Mouse (Mus musculus): ENCODE data around the gene Pole3. TPM values are rescaled to one million over a fixed set of nuclear protein-coding genes. Genes with fewer than 3 reads are reported as not detected.

Pole3 gene
- total and polyA plus RNA-seq, 2 experiments = 9.3 to 11.7 TPM

DNA sequence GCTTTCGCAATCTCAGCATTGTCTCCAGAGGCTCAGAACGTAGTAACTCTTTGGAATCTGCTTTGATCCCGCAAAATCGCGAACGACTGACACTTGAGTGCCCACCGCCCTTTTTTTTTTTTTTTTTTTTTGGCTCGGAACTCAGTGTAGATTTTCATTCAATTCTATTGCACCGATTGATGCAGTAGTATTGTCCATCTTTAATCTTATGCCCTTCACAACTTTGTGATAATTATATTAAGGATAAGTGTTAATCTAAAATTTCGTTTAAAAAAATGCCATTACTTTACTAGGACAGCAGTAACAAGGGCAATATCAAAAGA, 582 bp upstream of the Pole3 start:
- peak overlapping the region; percentile 27; the same call in 1 of the 2 replicates for H3K4me3 ChIP-seq (ENCODE audit: insufficient read depth, low read depth, low read length)
- peaks cover 3% of the 10 kb centered on the region for H3K4me1 ChIP-seq (ENCODE audit: control insufficient read depth, insufficient read depth, low read length)
- TF ChIP-seq POLR2A (IDR thresholded peaks at IDR 0.05; ENCODE audit: extremely low read depth, insufficient read depth, low read length) (no peak), CTCF (IDR thresholded peaks at IDR 0.05; ENCODE audit: low read depth, low read length) (no peak)
- no peak overlapping the region for H3K27ac ChIP-seq (replicated peaks; ENCODE audit: insufficient read depth, low read depth, low read length)
- no peak overlapping the region for H3K9ac ChIP-seq (ENCODE audit: low read depth, low read length)
- no peaks in the 10 kb centered on the region for H3K27me3 ChIP-seq (ENCODE audit: control insufficient read depth, insufficient read depth, low read length)
- 0 out of 2 replicates have a peak, but pooled peaks cover 2% of the 10 kb centered on the region for H3K79me2 ChIP-seq (ENCODE audit: control insufficient read depth, insufficient read depth, low read length)
- no peaks in the 10 kb centered on the region for H3K36me3 ChIP-seq (ENCODE audit: control insufficient read depth, insufficient read depth, low read length)
- WGBS = under 1% methylated on average over 10 of the region's 10 CpGs
- no peak for DNase-seq (ENCODE audit: extremely low read depth, low read depth, low spot score)

DNA sequence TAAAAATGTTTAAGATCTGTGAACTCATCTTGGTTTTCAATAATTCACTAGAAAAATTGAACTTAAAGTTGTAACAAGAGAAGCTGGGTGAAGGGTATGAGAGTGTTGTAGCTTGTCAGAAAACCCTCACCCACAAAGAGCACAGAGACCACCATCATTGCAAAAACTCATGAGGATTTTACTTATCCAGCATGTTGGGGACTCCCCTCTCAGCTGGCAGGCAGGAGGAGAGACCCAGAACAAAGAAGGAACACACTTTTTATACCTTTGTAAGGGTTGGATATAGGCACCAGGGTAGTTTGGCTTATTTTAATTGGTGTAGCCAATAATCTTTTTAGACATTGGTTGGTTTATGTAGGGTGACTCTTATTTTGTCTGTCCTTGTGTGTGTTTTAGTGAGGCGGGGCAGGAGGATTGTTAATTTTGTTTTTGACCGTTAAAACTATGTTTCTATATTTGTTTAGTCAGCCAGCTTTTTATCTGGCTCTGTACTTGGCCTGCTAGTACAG, 3.9 kb downstream of the Pole3 start:
- H3K4me3 ChIP-seq (ENCODE audit: insufficient read depth, low read depth, low read length) = no peak overlapping the region
- H3K36me3 ChIP-seq (ENCODE audit: control insufficient read depth, insufficient read depth, low read length) = no peaks in the 10 kb centered on the region
- peaks cover 9% of the 10 kb centered on the region; the same call in 1 of the 2 replicates for H3K79me2 ChIP-seq (ENCODE audit: control insufficient read depth, insufficient read depth, low read length)
- TF ChIP-seq CTCF (IDR thresholded peaks at IDR 0.05; ENCODE audit: low read depth, low read length) = no peak
- TF ChIP-seq POLR2A (IDR thresholded peaks at IDR 0.05; ENCODE audit: extremely low read depth, insufficient read depth, low read length) = no peak
- H3K9ac ChIP-seq (ENCODE audit: low read depth, low read length) = no peak overlapping the region
- no peaks in the 10 kb centered on the region for H3K27me3 ChIP-seq (ENCODE audit: control insufficient read depth, insufficient read depth, low read length)
- DNase-seq (ENCODE audit: extremely low read depth, low read depth, low spot score) = peak; percentile 39
- H3K27ac ChIP-seq (replicated peaks; ENCODE audit: insufficient read depth, low read depth, low read length) = no peak overlapping the region
- peaks cover 20% of the 10 kb centered on the region for H3K4me1 ChIP-seq (ENCODE audit: control insufficient read depth, insufficient read depth, low read length)
- 53% methylated on average over 2 of the region's 2 CpGs for WGBS

DNA sequence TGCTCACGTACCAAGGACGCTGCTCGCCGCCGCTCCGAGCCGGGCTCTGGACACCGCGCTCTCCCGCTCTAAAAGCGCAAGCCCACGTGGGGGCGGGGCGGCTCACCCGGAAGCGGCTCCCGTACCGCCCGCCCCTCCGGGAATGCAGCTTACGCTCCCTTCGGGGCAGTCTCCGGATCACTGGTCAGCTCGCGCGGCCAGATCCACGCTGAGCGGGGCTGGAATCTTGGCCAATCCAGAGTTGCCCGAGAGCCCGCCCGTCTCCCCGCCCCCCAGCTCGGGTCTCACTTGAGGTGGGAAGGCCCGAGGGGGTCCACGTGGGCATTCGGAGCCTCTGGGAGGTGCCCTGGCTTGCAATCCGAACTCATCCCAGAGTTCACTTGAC, 5.0 kb downstream of the Pole3 start, which contains the start of gene Alad:
TSS of gene Alad (minus strand) at position 70 of the 385 bp plus-strand sequence.
- H3K36me3 ChIP-seq (ENCODE audit: control insufficient read depth, insufficient read depth, low read length) = no peaks in the 10 kb centered on the region
- H3K27me3 ChIP-seq (ENCODE audit: control insufficient read depth, insufficient read depth, low read length) = no peaks in the 10 kb centered on the region
- no peak for TF ChIP-seq CTCF (IDR thresholded peaks at IDR 0.05; ENCODE audit: low read depth, low read length)
- peak; percentile 90; the same call in 1 of the 2 replicates for TF ChIP-seq POLR2A (IDR thresholded peaks at IDR 0.05; ENCODE audit: extremely low read depth, insufficient read depth, low read length)
- WGBS = under 1% methylated on average over 37 of the region's 37 CpGs
- H3K4me1 ChIP-seq (ENCODE audit: control insufficient read depth, insufficient read depth, low read length) = peaks cover 29% of the 10 kb centered on the region
- H3K4me3 ChIP-seq (ENCODE audit: insufficient read depth, low read depth, low read length) = peak within 1 kb of the TSS; percentile 84
- DNase-seq (ENCODE audit: extremely low read depth, low read depth, low spot score) = peak; percentile 94
- H3K9ac ChIP-seq (ENCODE audit: low read depth, low read length) = peak within 1 kb of the TSS; percentile 90
- peak within 1 kb of the TSS; percentile 87 for H3K27ac ChIP-seq (replicated peaks; ENCODE audit: insufficient read depth, low read depth, low read length)
- peaks cover 13% of the 10 kb centered on the region; the same call in 1 of the 2 replicates for H3K79me2 ChIP-seq (ENCODE audit: control insufficient read depth, insufficient read depth, low read length)

DNA sequence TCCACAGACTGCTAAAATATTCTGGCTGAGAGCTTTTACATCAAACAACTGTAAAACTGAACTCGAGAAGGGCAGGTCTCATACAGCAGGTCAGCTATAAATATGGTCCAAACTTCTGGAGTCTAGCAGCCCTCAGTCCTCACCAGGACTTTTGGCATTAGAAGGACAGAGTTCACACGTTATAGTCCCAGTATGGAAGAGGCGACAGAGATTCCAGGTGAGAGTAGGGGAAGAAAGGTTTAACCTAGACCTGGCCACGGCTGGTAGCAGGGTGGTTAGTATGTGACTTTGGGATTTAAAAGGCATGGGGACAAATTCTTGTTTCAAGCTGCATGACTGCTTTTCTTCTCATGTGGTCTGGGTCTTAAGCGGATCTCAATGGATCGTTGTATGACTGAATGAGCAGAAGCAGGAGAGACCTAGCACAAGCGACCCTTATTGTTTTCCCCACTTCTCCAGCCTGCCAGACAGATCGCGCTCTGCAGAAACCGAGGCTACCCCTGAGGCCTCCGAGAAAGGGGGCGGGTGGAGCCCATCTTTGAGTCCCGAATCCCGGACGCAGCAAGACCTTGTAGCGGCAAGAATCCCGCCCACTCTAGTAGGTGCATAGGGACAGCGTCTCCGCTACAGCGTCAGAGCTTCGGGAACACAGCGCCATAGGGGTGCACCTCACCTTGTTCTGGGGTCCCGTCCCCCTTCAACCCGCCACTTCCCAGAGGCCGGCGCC, 5.6 kb downstream of the Pole3 start:
- WGBS = 1% methylated on average over 26 of the region's 26 CpGs
- Histone ChIP-seq H3K79me2 (ENCODE audit: control insufficient read depth, insufficient read depth, low read length) (peaks cover 13% of the 10 kb centered on the region; the same call in 1 of the 2 replicates), H3K4me1 (ENCODE audit: control insufficient read depth, insufficient read depth, low read length) (peaks cover 27% of the 10 kb centered on the region), H3K27ac (replicated peaks; ENCODE audit: insufficient read depth, low read depth, low read length) (peak overlapping the region; percentile 87), H3K9ac (ENCODE audit: low read depth, low read length) (peak overlapping the region; percentile 90), H3K36me3 (ENCODE audit: control insufficient read depth, insufficient read depth, low read length) (no peaks in the 10 kb centered on the region), H3K27me3 (ENCODE audit: control insufficient read depth, insufficient read depth, low read length) (no peaks in the 10 kb centered on the region), H3K4me3 (ENCODE audit: insufficient read depth, low read depth, low read length) (peak overlapping the region; percentile 84)
- TF ChIP-seq POLR2A (IDR thresholded peaks at IDR 0.05; ENCODE audit: extremely low read depth, insufficient read depth, low read length) = no peak; the same call in 1 of the 2 replicates
- no peak for TF ChIP-seq CTCF (IDR thresholded peaks at IDR 0.05; ENCODE audit: low read depth, low read length)
- DNase-seq (ENCODE audit: extremely low read depth, low read depth, low spot score) = no peak

DNA sequence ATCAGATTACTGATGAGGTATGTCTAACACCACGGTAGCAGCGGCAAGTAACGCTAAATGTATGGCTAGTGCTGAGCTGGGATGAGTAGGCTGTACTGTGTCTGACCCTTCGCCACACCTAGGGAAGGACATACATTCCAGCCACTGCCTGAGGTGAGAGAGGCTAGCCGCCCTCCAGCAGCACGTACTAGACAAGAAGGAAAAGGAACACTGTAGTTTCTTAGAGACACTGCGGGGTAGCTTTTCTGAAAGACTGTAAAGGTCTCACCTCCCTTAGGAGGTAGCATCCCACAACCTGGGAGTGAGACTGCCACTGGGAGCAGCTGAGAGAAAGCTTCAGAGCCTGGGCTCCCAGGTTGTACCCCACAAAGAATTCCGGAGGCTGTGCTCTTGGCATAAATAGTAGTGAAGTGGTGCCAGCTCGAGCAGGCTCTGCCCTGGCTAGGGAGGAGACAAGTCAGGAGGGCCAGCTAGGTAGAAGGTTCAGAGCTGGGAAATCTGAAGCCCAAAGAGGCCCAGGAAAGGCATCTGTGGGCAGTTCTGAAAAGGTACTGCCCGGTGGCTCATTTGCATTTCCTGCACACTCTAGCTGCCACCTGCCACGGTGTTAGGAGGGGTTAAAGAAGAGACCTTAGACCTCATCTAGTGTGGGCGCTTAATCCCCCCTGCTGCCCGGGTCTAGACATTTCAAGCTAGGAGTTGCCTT, 6.3 kb downstream of the Pole3 start:
- Histone ChIP-seq H3K27ac (replicated peaks; ENCODE audit: insufficient read depth, low read depth, low read length) (peak overlapping the region; percentile 87), H3K4me3 (ENCODE audit: insufficient read depth, low read depth, low read length) (peak overlapping the region; percentile 84), H3K4me1 (ENCODE audit: control insufficient read depth, insufficient read depth, low read length) (peaks cover 26% of the 10 kb centered on the region), H3K79me2 (ENCODE audit: control insufficient read depth, insufficient read depth, low read length) (peaks cover 10% of the 10 kb centered on the region; the same call in 1 of the 2 replicates), H3K36me3 (ENCODE audit: control insufficient read depth, insufficient read depth, low read length) (peaks cover 4% of the 10 kb centered on the region), H3K9ac (ENCODE audit: low read depth, low read length) (peak overlapping the region; percentile 90), H3K27me3 (ENCODE audit: control insufficient read depth, insufficient read depth, low read length) (no peaks in the 10 kb centered on the region)
- DNase-seq (ENCODE audit: extremely low read depth, low read depth, low spot score) = peak; percentile 98
- TF ChIP-seq POLR2A (IDR thresholded peaks at IDR 0.05; ENCODE audit: extremely low read depth, insufficient read depth, low read length) (peak; percentile 27; the same call in 1 of the 2 replicates), CTCF (IDR thresholded peaks at IDR 0.05; ENCODE audit: low read depth, low read length) (no peak)
- 18% methylated on average over 13 of the region's 13 CpGs for WGBS
